Mouse (Mus musculus): ENCODE measurements around the gene Fam240b.
"Not testable (repeated sequence)": the region's sequence is repeated elsewhere in the genome, so short reads cannot be mapped to it uniquely, and the experiment has no call there.

The Fam240b gene

DNA sequence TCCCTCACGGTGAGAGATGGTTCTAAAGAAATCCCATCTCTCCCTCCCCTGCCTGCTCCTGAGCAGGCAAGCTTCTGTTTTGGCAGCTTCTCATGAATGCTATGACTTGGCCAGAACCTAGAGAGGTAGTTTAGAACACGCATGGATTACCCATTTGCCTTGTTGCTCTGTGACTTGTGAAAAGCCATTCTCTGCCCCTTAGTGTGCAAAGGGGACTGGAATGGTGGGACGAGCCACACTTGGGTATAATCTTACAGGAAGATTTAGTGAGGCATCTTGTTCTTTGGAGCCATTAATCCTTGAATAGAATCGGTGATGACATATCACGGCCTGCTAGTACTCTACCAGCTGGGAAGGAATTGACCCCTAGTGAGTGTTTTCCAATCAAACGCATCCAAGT is at the start of gene Fam240b:
TSS of gene Fam240b (minus strand) at position 101 of the 400 bp plus-strand sequence.
- DNase-seq = peak in 1 of 2 experiments; percentile 7

DNA sequence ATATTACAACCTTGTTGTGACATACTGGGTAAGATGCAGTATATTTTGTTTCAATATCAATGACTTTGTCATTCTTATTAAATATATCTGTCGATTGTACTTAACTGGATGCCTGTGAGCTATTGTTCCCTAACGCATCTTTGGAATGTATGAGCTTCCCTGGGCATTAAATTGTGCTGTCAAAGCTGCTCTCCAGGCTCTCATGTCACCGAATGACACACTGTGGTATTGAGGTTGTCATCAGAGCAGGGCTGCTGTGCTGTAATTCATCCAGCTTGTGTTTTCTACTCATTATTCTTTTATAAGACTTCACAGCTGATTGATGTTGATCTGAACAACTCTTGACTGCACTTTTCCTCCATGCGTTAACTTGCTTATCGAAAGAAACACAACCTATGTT is 32.5 kb upstream of the Fam240b start:
- no peak for DNase-seq

DNA sequence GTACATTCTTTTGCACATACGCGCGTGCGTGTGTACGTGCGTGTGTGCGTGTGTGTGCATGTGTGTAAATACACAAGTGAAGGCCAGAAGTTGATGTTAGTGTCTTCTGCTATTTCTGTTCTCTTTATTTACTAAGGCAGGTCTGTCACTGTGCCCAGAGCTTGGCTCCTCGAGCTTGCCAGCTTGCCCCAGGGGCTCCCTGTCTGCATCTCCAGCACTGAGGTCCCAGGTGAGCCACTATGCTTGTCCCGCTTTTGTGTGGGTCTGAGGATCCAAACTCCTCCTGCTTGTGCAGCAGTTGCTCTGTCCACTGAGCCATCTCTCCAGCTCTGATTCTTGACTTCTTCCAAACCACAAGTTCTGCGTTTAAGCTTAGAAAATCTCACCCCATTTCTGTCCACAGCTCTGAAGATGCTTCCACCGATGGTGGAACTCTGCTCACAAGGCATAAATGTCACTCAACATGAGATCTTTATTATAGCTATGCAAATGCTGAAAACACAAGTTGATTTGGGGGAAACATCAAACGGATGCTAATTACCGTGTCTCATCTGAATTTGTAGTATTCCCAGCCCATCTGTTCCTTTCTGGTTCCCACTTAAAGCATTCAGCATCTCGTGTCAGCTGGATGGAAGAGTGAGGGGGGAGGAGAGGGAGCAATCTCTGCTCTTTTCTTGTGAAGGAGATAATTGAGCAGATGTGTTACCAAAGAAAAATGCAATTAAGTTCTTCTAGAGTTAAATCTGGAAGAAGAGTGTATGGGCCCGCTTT is 29.1 kb upstream of the Fam240b start:
- peak; percentile 32 to 45 for DNase-seq

DNA sequence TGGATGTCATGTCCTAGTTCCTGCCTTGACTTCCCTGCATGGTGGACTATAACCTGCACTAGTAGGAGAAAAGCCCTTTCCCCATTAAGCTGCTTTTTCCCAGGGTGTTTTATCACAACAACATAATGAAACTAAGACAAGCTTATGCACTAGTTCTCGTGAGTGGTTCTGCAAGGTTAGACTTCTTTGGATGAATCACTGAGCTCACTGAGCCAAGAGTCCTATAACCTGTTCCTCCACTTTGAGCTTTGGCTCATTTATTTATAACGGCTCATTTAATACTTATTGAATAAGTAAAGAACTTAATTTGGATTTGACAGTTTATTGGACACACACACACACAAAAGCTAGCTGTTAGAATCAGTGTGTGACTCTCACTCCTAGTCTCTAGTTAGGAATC is 16.7 kb upstream of the Fam240b start:
- no peak for DNase-seq

DNA sequence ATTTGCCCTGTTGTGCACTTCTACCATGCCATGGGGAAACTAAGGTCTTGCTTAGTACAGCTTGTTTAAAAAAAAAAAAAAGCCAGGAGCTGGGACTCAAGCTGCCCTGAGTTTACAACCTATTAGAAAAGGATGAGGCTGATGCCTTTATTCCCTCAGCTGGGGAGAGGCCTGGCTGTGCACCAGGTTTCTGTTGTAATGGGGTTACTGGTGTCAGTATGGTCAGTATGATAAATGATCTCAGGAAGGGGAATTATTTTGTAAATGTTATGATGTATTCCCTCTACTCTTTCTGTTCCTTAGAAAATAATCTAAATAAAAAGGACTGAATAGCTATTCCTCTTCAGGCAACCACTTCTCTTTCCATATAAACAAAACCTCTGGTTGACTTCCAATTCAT is 14.0 kb upstream of the Fam240b start:
- DNase-seq = no peak

DNA sequence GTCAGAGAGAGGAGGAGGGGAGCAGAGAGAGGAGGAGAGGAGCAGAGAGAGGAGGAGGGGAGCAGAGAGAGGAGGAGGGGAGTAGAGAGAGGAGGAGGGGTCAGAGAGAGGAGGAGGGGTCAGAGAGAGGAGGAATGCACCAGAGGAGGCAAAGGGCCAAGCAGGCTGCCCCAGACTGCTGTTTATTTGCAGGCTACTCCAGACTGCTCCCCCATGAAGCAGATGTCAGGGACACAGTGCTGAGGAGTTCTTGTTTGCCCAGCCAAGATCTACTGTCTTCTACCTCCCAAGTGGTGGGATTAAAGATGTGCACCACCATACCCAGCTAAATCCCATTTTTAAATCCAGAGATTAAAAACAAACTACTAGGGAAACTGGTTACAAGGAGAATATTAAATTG is 9.8 kb upstream of the Fam240b start:
- no peak for DNase-seq

DNA sequence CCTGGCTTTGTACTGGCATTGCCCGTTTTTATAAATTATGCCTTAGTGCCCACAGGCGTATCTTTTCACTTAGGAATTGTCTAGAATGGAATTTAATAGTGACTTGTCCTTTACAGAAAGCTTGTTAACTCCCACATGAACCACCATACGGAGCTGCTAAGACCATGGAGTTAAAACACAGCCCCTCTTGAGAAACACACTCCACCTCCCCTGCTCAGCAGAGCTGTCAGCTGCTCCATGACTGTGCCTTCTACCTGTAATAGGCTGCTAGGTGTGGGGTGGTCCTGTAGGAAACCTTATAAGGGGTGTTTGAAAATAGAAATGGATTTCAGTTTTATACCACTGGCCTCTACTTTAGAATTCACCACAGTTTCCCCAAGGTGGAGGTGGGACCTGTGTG is 5.2 kb upstream of the Fam240b start:
- DNase-seq = no peak

DNA sequence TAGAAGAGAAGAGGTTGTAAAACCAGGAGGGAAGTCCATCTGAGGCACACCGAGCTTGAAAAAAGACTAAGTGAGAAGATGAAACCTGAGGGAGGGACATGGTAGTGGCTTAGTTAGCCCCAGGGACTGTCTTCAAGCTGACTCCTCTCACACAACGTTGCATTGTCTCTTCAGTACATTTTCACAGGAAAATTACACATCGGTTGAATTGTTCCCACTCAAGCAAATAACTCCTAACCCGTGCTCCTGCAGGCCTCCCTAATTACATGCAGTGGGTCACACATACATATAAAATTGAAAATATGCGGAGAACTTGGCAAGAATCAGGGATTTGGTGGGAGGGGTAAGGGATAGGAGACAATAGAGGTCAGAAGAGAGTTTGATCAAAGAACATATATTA is 4.0 kb downstream of the Fam240b start:
- no peak for DNase-seq

DNA sequence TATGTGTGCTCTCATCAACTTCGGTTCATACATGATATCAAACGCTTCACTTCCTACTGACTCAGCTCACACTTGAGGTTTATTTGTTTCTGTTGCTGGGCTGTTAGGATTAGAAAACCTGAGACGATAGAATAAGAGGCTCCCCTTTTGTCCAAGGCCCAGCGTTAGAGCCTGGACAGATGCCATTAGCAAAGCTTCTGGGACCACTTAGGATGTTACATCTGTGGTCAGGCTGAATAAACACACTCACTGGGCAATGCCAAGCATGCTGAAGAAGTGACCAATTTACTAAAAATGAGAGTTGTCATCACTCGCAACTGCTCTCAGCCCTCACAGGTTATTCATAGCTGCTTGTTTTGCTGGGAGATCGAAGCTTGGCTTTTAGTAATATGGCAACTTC is 7.7 kb downstream of the Fam240b start:
- DNase-seq = no peak

DNA sequence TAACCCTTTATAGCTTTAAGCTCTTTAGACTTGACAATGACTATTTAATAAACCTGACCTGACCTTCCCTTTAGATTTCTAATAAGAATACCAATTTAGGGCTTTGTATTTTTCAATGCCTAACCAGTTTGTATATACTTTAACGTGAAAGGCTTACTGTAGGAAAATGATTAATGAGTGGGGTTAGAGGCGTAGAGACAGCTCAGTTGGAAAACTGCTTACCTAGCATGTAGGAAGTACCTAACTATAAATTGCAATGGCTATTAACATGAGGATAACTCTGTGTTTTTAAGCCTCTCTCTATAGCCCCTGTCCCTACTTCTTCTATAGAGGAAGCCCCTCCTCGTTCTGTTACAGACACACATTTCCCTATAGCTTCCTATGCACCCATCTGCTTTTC is 17.6 kb downstream of the Fam240b start:
- no peak for DNase-seq

DNA sequence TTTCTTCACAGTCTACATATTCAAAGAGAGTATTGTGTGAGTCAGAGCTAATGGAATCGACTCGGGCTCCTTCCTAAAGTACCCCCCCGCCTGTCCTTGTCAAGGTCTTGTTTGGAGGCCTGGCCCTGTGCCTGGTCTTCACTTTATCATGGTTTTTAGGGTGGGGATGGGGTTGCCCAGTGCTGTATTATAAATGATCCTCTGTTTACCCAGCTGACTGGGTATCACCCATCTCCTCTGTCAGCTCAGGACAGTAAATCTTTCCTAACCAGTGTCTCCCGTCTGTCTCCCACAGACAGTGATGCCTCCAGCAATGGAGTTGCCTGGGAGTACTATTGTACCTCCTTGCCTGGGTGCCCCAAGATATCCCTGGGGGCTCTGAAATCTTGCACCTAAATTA is 19.6 kb downstream of the Fam240b start:
- no peak for DNase-seq

DNA sequence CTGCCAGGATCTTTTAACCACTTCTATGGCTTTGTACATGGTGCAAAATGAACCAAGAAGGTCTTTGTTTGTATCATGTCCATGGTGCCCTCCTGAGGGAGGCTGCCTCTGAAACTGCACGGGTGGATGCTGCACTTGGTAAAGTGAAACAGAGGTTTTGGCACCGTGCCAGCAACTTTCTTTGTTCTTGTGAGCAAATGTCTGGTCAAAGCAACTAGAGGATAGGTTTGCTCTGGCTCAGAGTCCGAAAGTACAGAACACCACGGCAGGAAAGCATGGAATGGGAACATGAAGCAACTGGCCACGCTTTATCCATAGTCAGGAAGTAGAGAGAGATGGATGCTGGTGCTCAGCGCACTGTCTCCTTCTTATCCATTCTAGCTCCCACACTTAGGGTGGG is 29.7 kb downstream of the Fam240b start:
- peak in 1 of 2 experiments; percentile 31 for DNase-seq

DNA sequence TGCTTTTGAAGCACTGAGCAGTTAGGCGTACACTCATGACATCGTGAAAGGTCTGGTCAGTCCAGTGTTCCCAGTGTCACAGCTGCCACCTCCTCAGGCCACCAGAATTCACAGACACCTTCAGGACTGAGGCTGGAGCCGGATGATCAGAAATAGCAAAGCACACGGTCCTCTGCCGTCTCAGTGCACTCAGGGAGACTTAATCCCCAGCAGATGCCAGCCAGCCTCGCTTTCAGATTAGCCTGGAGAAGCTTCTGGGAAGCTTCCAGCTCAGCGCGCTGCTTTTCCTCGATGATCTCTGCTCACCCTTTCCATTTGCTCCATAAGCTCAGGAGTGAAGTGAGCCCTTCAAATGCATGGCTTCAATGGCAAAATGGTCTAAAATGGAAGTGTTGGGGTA is 32.4 kb downstream of the Fam240b start:
- DNase-seq = peak; percentile 77 to 84

DNA sequence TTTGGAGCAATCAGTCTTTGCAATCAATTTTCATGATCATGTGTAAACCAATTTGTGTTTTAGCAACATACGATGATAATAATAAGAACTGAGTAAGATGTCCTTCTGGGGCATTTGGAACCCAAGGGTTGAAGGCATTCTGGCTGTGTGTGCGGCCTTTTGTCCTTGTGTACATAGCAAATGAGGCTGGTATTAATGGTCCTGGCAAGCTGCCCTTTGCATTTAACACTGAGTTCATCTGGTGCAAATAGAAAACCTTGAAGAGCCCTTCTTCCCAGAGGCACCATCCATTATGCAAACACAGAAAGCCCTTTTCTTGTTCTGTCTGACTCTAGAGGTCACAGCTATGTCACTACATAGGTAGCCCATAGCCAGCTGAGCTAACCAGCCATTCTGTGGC is 35.0 kb downstream of the Fam240b start:
- DNase-seq = no peak

DNA sequence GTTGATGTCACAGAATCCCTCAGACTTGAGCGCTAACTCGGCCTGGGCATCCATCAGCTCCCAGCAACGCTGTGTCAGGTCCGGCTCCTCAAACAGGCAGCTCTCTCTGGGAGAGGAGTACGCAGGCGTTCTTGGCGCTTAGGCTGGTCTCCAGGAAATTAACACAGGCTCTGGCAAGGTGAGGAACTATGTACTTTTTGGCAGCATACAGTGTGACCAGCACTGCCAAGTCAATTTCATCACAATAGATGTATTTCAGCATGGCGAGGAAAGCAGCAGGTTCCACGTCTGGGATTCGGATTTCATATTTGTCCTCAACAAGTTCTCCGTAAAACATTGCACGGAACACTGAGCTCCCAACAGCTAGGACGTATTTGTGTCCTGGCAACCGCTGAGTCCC is 39.4 kb downstream of the Fam240b start:
- peak; percentile 42 to 64 for DNase-seq

DNA sequence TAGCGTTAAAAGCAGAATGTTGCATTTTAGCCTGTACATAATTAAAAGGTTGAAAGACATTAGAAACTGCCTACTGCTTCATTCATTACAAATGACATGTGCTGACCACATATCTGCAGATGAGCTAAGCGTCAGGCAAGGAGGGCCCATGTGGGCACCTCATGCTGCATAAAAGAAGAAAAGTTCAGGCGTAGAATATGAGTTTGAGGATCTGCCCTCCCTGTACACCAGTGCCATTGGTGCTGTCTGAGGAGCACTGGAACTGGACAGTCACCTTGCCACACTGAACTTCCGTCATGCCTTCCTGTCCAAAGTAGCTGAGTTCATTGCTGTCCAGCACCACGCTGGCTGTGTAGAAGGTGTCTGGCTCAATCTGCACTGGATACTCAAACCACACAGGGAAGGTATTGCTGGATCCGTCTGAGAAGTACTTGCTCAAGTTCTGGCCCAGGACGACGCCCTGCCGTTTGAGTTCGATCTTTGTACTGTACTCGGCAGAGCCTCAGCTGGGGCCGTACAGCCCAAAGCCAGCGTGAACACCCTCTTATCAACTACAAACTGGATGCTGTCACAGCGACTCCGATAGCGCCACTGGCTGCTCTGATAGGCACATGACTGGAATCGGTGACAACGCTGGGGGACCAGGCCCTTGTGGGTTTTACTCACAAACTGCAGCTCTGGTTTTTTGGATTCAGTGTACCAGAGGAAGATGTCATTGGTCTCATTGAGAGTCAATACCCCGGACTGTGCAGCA is 40.2 kb downstream of the Fam240b start:
- not testable (repeated sequence) for DNase-seq

DNA sequence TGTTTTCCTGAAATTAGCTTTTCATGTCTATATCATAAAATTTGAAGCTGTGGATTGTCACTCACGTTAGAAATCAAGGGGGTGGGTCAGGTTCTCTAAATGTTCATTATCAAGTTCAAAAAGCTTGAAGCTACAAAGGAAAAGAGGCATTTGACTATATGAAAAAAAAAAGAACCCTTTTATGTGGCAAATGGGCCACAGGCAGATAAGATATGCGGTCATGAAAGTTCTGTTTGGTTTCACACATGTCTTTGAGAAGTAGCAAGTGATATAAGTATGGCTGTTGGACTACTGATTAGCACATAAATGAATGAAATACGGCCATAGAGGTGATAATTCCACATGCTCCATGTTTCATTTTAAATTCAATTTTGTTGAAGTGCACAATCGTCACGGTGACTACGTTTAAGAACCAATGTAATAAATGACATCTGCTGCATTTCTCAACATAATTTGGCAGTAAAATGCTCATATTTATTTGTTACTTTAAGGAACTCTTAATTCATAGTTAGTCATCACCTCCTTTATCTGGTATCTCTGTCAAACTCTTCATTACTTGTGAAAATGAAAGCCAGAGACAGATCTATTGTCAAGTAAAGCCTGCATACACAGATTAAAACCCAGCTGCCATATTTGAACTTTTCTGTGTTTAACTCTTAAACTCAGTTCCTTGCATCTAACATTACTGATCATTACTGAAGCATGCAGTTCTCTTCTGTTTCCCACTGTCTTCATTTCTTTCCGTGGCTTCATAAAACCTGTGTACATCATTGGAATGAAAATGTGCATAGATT is 47.4 kb downstream of the Fam240b start:
- no peak for DNase-seq

DNA sequence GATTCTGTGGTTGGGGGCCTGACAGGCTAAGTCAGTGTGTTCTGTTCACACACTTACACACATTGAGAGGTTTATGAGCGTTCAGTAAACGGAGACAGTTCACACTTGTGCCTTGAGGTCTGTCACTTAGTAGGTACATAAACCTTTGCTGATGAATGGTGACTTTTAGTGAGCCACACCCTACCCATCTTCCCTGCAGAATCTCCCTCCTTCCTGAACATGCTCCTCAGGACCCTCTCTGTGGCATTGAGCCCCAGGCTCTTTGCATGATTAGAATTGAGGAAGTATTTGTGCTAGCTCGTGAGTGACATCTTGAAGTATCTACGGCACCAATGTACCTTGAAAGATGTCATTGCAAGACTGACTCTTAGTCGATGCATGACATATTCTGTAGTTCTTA is 48.9 kb downstream of the Fam240b start:
- no peak for DNase-seq

DNA sequence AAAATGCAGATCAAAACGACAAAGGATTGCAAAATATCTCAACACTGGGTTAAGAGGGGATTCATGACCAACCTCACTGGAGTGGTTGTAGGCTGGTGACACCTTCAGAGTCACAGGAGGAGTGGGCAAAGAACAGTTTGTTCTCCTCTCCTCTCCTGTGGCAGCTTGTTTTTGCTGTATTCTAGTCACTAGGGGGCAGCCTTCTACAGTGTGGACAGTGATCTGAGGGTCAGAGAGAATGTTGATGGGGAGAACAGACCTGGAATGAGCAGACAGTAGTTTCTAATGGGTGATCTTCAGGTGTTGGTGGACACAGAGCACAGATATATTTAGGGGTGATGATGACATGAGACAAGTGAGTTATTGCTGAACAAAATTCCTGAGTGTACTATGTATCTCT is 49.6 kb downstream of the Fam240b start:
- DNase-seq = peak; percentile 67

DNA sequence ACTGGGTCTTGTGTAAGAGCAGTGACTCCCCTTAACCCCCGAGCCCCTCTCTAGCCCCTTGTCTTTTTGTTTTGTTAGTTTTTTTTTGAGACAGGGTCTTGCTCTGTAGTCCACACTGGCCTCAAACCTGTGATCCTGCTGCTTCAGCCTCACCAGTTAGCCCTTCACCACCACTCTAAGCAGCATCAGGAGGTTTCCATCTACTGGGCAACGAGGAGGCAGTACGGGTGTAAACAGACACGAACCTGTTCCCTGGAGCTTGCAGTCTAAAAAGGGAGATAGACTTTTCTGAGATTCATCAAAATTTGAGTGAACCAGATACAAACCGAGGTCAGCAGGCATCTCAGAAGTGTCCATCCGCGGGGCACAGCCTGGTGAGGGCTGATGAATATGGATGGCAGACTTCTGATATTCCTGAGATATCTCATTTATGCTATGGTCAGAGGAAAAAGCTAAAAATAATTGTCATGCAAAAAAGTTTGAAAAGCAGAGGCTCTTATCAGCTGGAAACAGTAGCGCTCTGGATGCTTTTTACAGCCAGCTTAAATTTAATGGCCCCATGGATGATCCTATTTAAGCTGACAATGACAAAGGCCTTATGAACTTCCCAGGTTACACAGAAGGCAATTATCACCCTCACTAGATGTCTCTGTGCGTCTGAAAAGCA is 52.2 kb downstream of the Fam240b start:
- DNase-seq = no peak

DNA sequence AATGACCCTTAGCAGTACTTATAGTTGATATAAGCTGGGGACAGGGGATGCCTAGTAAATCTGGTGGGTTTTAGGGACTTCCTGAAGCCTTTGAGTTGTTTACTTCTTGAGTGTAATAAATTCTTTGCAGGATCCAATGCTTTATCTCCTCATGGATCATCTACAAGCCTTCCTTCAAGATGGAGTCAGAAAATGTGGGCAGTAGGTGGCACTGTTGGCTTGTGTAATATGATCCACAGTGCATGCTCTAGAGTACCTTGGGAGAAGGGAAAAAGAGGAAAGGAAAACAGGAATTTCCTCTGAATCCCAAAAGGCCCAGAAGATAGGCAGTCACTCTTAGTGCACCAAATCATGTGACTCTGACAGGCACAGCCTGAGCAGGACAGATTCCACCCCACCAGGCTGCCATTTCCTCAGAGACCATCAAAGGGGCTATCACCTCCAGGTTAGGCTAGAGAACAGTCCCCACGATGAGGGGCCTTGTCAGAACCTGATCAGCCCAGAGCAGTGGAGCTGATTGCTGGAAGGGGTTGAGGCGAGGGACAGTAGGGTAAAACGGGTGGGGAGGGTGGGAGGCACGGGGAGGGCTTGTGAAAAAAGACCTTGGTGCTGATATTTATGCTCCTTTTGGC is 54.2 kb downstream of the Fam240b start:
- peak; percentile 83 to 89 for DNase-seq

DNA sequence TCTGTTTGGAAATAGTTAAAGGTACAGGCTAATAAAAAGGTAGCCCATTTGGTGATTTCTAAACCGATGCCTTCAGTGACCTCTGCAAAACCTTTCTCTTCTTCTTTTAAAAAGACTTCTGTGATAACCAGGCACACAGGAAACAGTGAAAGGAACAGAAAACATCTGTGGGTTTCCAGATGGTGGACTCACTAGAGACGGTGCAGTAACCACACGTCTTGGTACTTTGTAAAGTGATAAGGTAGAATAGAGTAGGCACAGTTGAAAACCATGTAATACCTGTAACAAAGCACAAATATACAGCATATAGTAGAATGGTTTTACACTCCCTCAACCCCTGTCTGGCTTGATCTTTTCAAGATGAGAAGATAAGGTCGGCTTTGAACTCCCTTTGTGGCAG is 57.0 kb downstream of the Fam240b start:
- no peak for DNase-seq

All from cerebellum, postnatal 14 days (tissue).